Mouse (Mus musculus): Measurements from ENCODE around the gene Ccl3.

GRCm38 (mm10) chr11:83646356-83647149 is 2.6 kb downstream of the Ccl3 start:
- TF ChIP-seq CTCF (conservative IDR thresholded peaks at IDR 0.05; ENCODE audit: low read length) (no peak), POU5F1 (IDR thresholded peaks at IDR 0.05; ENCODE audit: borderline replicate concordance, low read length) (no peak), NANOG (IDR thresholded peaks at IDR 0.05; ENCODE audit: borderline replicate concordance, low read length) (no peak)

Data from E14TG2a.4 (cell line).